Comparison of ENCODE assay signal across 14 mouse cellular contexts in genomic region chr15:36362911-36363565, GRCm38 (mm10).
DNase-seq lines count a peak whose midpoint lies in the region; ATAC-seq and TF ChIP-seq lines count a peak whose summit lies in the region.
"Had no signal": no experiment of that assay in that cellular context is flagged by ENCODE, and none has a peak within 500 bp of the region (broad histone marks: within the 10 kb centered on the region; RNA-seq: fewer than 3 reads in every experiment).

No protein-coding gene starts in this region.

- H3K27ac ChIP-seq in kidney, adult 2 months (ENCODE audit: insufficient read depth, low read depth, low read length) = no peak overlapping the region
- no peak overlapping the region for H3K27ac ChIP-seq in CH12.LX (ENCODE audit: insufficient read depth, low read depth)
- H3K27ac ChIP-seq in MEL (ENCODE audit: control insufficient read depth, low read depth, low read length) = no peak overlapping the region
- H3K27ac ChIP-seq in liver, embryonic 16.5 days (ENCODE audit: low read length) = peak overlapping the region; percentile 57
- H3K27ac ChIP-seq in kidney, embryonic 15.5 days = no peak overlapping the region
- H3K27ac ChIP-seq: hindbrain, postnatal 0 days had no signal

- H3K79me2 ChIP-seq in CH12.LX (replicated peaks; ENCODE audit: control insufficient read depth, extremely low read depth, insufficient read depth, poor library complexity, severe bottlenecking) (no peaks in the 10 kb centered on the region), MEL (ENCODE audit: control insufficient read depth, insufficient read depth, low read length, poor library complexity) (no peaks in the 10 kb centered on the region)

- H3K4me1 ChIP-seq in kidney, adult 2 months (ENCODE audit: control insufficient read depth, insufficient read depth, low read length) = 0 out of 2 replicates have a peak, but pooled peaks cover 2% of the 10 kb centered on the region
- H3K4me1 ChIP-seq in CH12.LX (ENCODE audit: control insufficient read depth in 1 of 2, insufficient read depth in 2 of 2) = peaks cover 14 to 45% of the 10 kb centered on the region in 2 experiments
- H3K4me1 ChIP-seq in MEL (ENCODE audit: control insufficient read depth in 1 of 2, insufficient read depth in 2 of 2, low read length in 2 of 2) = peaks cover 3 to 14% of the 10 kb centered on the region in 2 experiments; a peak in 3 of 4 replicates
- peaks cover 37% of the 10 kb centered on the region for H3K4me1 ChIP-seq in liver, embryonic 16.5 days (ENCODE audit: control insufficient read depth, low read depth, low read length)
- H3K4me1 ChIP-seq in kidney, embryonic 15.5 days = 0 out of 2 replicates have a peak, but pooled peaks cover 3% of the 10 kb centered on the region

- TF ChIP-seq CTCF in kidney, adult 2 months (conservative IDR thresholded peaks at IDR 0.05; ENCODE audit: insufficient read depth, insufficient read length, low read depth, low read length) = 0 out of 2 replicates have a peak, but pooled peaks have one; percentile 15
- TF ChIP-seq CTCF in CH12.LX (conservative IDR thresholded peaks at IDR 0.05 in 1 of 2, IDR thresholded peaks at IDR 0.05 in 1 of 2; ENCODE audit: low read depth in 2 of 2, low read length in 2 of 2) (peak; percentile 47 to 63), MEL (IDR thresholded peaks at IDR 0.05 in 2 of 3, conservative IDR thresholded peaks at IDR 0.05 in 1 of 3; ENCODE audit: control insufficient read depth in 1 of 3, insufficient read depth in 1 of 3, low read depth in 2 of 3, low read length in 3 of 3, poor library complexity in 1 of 3, severe bottlenecking in 1 of 3) (peak; percentile 32 to 62 (median 41))

- no peaks in the 10 kb centered on the region for H3K27me3 ChIP-seq in kidney, adult 2 months (replicated peaks; ENCODE audit: control insufficient read depth, insufficient read depth, low read length)
- H3K27me3 ChIP-seq in CH12.LX (replicated peaks) (no peaks in the 10 kb centered on the region), MEL (ENCODE audit: control insufficient read depth in 1 of 2, insufficient read depth in 2 of 2, low read length in 2 of 2) (peaks cover 1 to 2% of the 10 kb centered on the region in 2 experiments; a peak in 1 of 4 replicates)
- no peaks in the 10 kb centered on the region for H3K27me3 ChIP-seq in liver, embryonic 16.5 days (ENCODE audit: control insufficient read depth, insufficient read depth, low read depth, low read length)
- no peaks in the 10 kb centered on the region for H3K27me3 ChIP-seq in kidney, embryonic 15.5 days
- H3K27me3 ChIP-seq: liver, embryonic 15.5 days had no signal

- dilution Hi-C loops in CH12.LX (cut with MboI; ENCODE audit: extremely low pct_ligation_motif_present, extremely low pct_unique_long_range_greater_than_20kb, low sequenced_read_pairs) = no loop called here

- no peak for ATAC-seq in liver, embryonic 16.5 days (ENCODE audit: low read depth)
- ATAC-seq in kidney, embryonic 15.5 days (replicated peaks; ENCODE audit: low FRiP score) = no peak
- ATAC-seq: forebrain, postnatal 0 days; hindbrain, postnatal 0 days had no signal

- 85% methylated on average over 4 of the region's 4 CpGs for WGBS in kidney, adult 2 months
- WGBS in liver, embryonic 16.5 days (ENCODE audit: insufficient replicate concordance) = 65% methylated on average over 4 of the region's 4 CpGs
- WGBS in kidney, embryonic 15.5 days = 73% methylated on average over 4 of the region's 4 CpGs

- TF ChIP-seq POLR2A in kidney, adult 2 months (IDR thresholded peaks at IDR 0.05; ENCODE audit: low read depth, low read length) = no peak
- TF ChIP-seq POLR2A in CH12.LX (IDR thresholded peaks at IDR 0.05; ENCODE audit: low read depth, low read length) = no peak
- no peak for TF ChIP-seq POLR2A in MEL (IDR thresholded peaks at IDR 0.05; ENCODE audit: control insufficient read depth in 1 of 2, insufficient read depth in 1 of 2, low read depth in 1 of 2, low read length in 2 of 2, poor library complexity in 1 of 2)

- no peak overlapping the region for H3K9ac ChIP-seq in CH12.LX (ENCODE audit: insufficient read depth, low read depth)
- H3K9ac ChIP-seq in MEL (ENCODE audit: control insufficient read depth, low read depth, low read length, poor library complexity, severe bottlenecking) = no peak overlapping the region
- H3K9ac ChIP-seq in liver, embryonic 16.5 days (ENCODE audit: low read depth, low read length) = no peak overlapping the region
- H3K9ac ChIP-seq in kidney, embryonic 15.5 days = no peak overlapping the region
- H3K9ac ChIP-seq: forebrain, postnatal 0 days; liver, embryonic 15.5 days had no signal

- in situ Hi-C loops in CH12.LX (cut with MboI; ENCODE audit: low pct_ligation_motif_present, low pct_unique_long_range_greater_than_20kb, low sequenced_read_pairs) = no loop called here

- H3K4me2 ChIP-seq in CH12.LX (ENCODE audit: insufficient read depth, low read depth, poor library complexity, severe bottlenecking) = no peak overlapping the region
- no peak overlapping the region for H3K4me2 ChIP-seq in liver, embryonic 16.5 days (ENCODE audit: low read depth, low read length)
- H3K4me2 ChIP-seq in kidney, embryonic 15.5 days = no peak overlapping the region
- H3K4me2 ChIP-seq: liver, embryonic 15.5 days had no signal

- TF ChIP-seq EP300 in CH12.LX (IDR thresholded peaks at IDR 0.05; ENCODE audit: low read length) (no peak), MEL (IDR thresholded peaks at IDR 0.05; ENCODE audit: low read depth in 1 of 2, low read length in 2 of 2) (no peak)

- no peaks in the 10 kb centered on the region for H3K36me3 ChIP-seq in kidney, adult 2 months (ENCODE audit: control insufficient read depth, insufficient read depth, low read length)
- H3K36me3 ChIP-seq in CH12.LX (replicated peaks in 1 of 2; ENCODE audit: control insufficient read depth in 1 of 2, insufficient read depth in 1 of 2, low read length in 1 of 2) (no peaks in the 10 kb centered on the region), MEL (ENCODE audit: control insufficient read depth in 1 of 2, insufficient read depth in 2 of 2, low read length in 2 of 2) (peaks cover 0 to 8% of the 10 kb centered on the region in 2 experiments; a peak in 2 of 4 replicates)
- H3K36me3 ChIP-seq in liver, embryonic 16.5 days (ENCODE audit: control insufficient read depth, insufficient read depth) = no peaks in the 10 kb centered on the region
- H3K36me3 ChIP-seq in kidney, embryonic 15.5 days = no peaks in the 10 kb centered on the region
- H3K36me3 ChIP-seq: liver, embryonic 15.5 days had no signal

- no peaks in the 10 kb centered on the region for H3K9me3 ChIP-seq in CH12.LX (replicated peaks; ENCODE audit: low read length)
- H3K9me3 ChIP-seq in MEL (replicated peaks; ENCODE audit: insufficient read depth, low read length) = no peaks in the 10 kb centered on the region
- H3K9me3 ChIP-seq in liver, embryonic 16.5 days (replicated peaks; ENCODE audit: control insufficient read depth, low read length) = no peaks in the 10 kb centered on the region
- H3K9me3 ChIP-seq in kidney, embryonic 15.5 days (replicated peaks) = no peaks in the 10 kb centered on the region
- H3K9me3 ChIP-seq: liver, embryonic 15.5 days had no signal

- H3K4me3 ChIP-seq in kidney, adult 2 months (ENCODE audit: insufficient read depth, low read depth, low read length) = no peak overlapping the region
- H3K4me3 ChIP-seq in CH12.LX (replicated peaks in 1 of 3; ENCODE audit: low read depth in 2 of 3, low read length in 2 of 3, poor library complexity in 1 of 3) (no peak overlapping the region), MEL (ENCODE audit: control insufficient read depth in 1 of 2, insufficient read depth in 1 of 2, low read depth in 2 of 2, low read length in 2 of 2) (no peak overlapping the region)
- no peak overlapping the region for H3K4me3 ChIP-seq in liver, embryonic 16.5 days (ENCODE audit: low read depth, low read length)
- H3K4me3 ChIP-seq in kidney, embryonic 15.5 days (replicated peaks) = no peak overlapping the region
- H3K4me3 ChIP-seq: liver, embryonic 15.5 days had no signal

- no peak for DNase-seq in kidney, adult 2 months
- no peak for DNase-seq in kidney, postnatal 10 days
- DNase-seq in CH12.LX (ENCODE audit: extremely low read depth) = no peak
- peak; percentile 44 for DNase-seq in MEL (ENCODE audit: low read depth, low spot score)
- DNase-seq in adrenal gland, adult 2 months = no peak
- DNase-seq: forebrain, postnatal 0 days; gastrocnemius, postnatal 25 days; kidney, postnatal 36 days; right cerebral cortex, postnatal 14 days; thymus, postnatal 25 days had no signal

- TF ChIP-seq RAD21 in CH12.LX (IDR thresholded peaks at IDR 0.05; ENCODE audit: low read depth, low read length) (peak; percentile 19), MEL (IDR thresholded peaks at IDR 0.05; ENCODE audit: low read depth, low read length) (peak; percentile 27)

TF ChIP-seq in CH12.LX, 34 proteins besides CTCF, POLR2A, EP300 and RAD21:
- TF ChIP-seq JUN (IDR thresholded peaks at IDR 0.05; ENCODE audit: insufficient read depth, low read depth, low read length) = peak; percentile 31; the same call in 1 of the 2 replicates
- TF ChIP-seq HCFC1 (IDR thresholded peaks at IDR 0.05; ENCODE audit: low read depth, low read length) = no peak
- peak; percentile 54; the same call in 1 of the 2 replicates for TF ChIP-seq JUND (conservative IDR thresholded peaks at IDR 0.05; ENCODE audit: low read depth, low read length)
- TF ChIP-seq TCF12 (IDR thresholded peaks at IDR 0.05; ENCODE audit: low read depth, low read length) = no peak
- no peak for TF ChIP-seq PAX5 (IDR thresholded peaks at IDR 0.05; ENCODE audit: low read length)

TF ChIP-seq in MEL, 35 proteins besides CTCF, POLR2A, EP300 and RAD21:
- peak; percentile 40 for TF ChIP-seq SMC3 (IDR thresholded peaks at IDR 0.05; ENCODE audit: low read depth, low read length)
- TF ChIP-seq UBTF (IDR thresholded peaks at IDR 0.05; ENCODE audit: borderline replicate concordance, insufficient read depth, low read depth, low read length) = no peak
TF ChIP-seq in MEL: peak in this region for 1.
